Mouse (Mus musculus): ENCODE results near the gene Mlxip.

GRCm38 (mm10) chr5:123473817-123474216 lies 79.2 kb downstream of the Mlxip start:
- TF ChIP-seq CTCF (IDR thresholded peaks at IDR 0.05) (no peak), EP300 (IDR thresholded peaks at IDR 0.05) (no peak)

Data from lung, postnatal 0 days (tissue).